In genomic region chr14:45550010-45550647, GRCm38 (mm10) we compare ENCODE assay signal across 11 mouse cellular contexts. TPM values are rescaled to one million over a fixed set of nuclear protein-coding genes. Genes with fewer than 3 reads are reported as not detected.
DNase-seq lines count a peak whose midpoint lies in the region; ATAC-seq and TF ChIP-seq lines count a peak whose summit lies in the region.
"Had no signal": no experiment of that assay in that cellular context is flagged by ENCODE, and none has a peak within 500 bp of the region (broad histone marks: within the 10 kb centered on the region; RNA-seq: fewer than 3 reads in every experiment).

No protein-coding gene starts in this region.

- no peak overlapping the region for H3K9ac ChIP-seq in lung, postnatal 0 days (replicated peaks; ENCODE audit: low read depth)
- H3K9ac ChIP-seq in liver, postnatal 0 days (replicated peaks): no peak overlapping the region
- no peak overlapping the region for H3K9ac ChIP-seq in stomach, postnatal 0 days (ENCODE audit: low read length)
- H3K9ac ChIP-seq: hindbrain, embryonic 14.5 days had no signal

- no peaks in the 10 kb centered on the region for H3K36me3 ChIP-seq in heart, embryonic 10.5 days
- no peaks in the 10 kb centered on the region for H3K36me3 ChIP-seq in lung, postnatal 0 days (ENCODE audit: insufficient read depth, low read length)
- no peaks in the 10 kb centered on the region for H3K36me3 ChIP-seq in liver, postnatal 0 days (replicated peaks; ENCODE audit: insufficient read depth, low read length)
- no peaks in the 10 kb centered on the region for H3K36me3 ChIP-seq in stomach, postnatal 0 days (ENCODE audit: control insufficient read depth, insufficient read depth, low read length)

- TF ChIP-seq EP300 in lung, postnatal 0 days (IDR thresholded peaks at IDR 0.05): no peak
- peak; percentile 41; the same call in 1 of the 2 replicates for TF ChIP-seq EP300 in liver, postnatal 0 days (IDR thresholded peaks at IDR 0.05; ENCODE audit: low read depth)
- TF ChIP-seq EP300 in stomach, postnatal 0 days (optimal IDR thresholded peaks at IDR 0.05): no peak

- H3K27ac ChIP-seq in heart, embryonic 10.5 days: no peak overlapping the region
- no peak overlapping the region for H3K27ac ChIP-seq in lung, postnatal 0 days (ENCODE audit: low read length)
- H3K27ac ChIP-seq in liver, postnatal 0 days (ENCODE audit: low read depth): peak overlapping the region; percentile 79
- H3K27ac ChIP-seq in stomach, postnatal 0 days (replicated peaks): no peak overlapping the region
- H3K27ac ChIP-seq: hindbrain, embryonic 14.5 days had no signal

- TF ChIP-seq CTCF in lung, postnatal 0 days (IDR thresholded peaks at IDR 0.05): no peak
- TF ChIP-seq CTCF in liver, postnatal 0 days (IDR thresholded peaks at IDR 0.05; ENCODE audit: low read depth): no peak
- TF ChIP-seq CTCF in stomach, postnatal 0 days (IDR thresholded peaks at IDR 0.05; ENCODE audit: low read depth): no peak

- no peak for ATAC-seq in lung, postnatal 0 days
- ATAC-seq in liver, postnatal 0 days: peak; percentile 90
- ATAC-seq in stomach, postnatal 0 days (ENCODE audit: low FRiP score, low TSS enrichment): no peak

- H3K9me3 ChIP-seq in heart, embryonic 10.5 days: no peaks in the 10 kb centered on the region
- no peaks in the 10 kb centered on the region for H3K9me3 ChIP-seq in lung, postnatal 0 days (ENCODE audit: low read length)
- H3K9me3 ChIP-seq in liver, postnatal 0 days (ENCODE audit: low read length): no peaks in the 10 kb centered on the region
- no peaks in the 10 kb centered on the region for H3K9me3 ChIP-seq in stomach, postnatal 0 days (ENCODE audit: control insufficient read depth, low read length)

- H3K4me3 ChIP-seq in heart, embryonic 10.5 days: no peak overlapping the region
- no peak overlapping the region for H3K4me3 ChIP-seq in lung, postnatal 0 days (ENCODE audit: low read depth, low read length)
- H3K4me3 ChIP-seq in liver, postnatal 0 days (ENCODE audit: low read depth, low read length): no peak overlapping the region
- no peak overlapping the region for H3K4me3 ChIP-seq in stomach, postnatal 0 days (ENCODE audit: low read depth, low read length)

- no peaks in the 10 kb centered on the region for H3K27me3 ChIP-seq in heart, embryonic 10.5 days (ENCODE audit: insufficient read depth, poor library complexity, severe bottlenecking)
- no peaks in the 10 kb centered on the region for H3K27me3 ChIP-seq in lung, postnatal 0 days (replicated peaks; ENCODE audit: insufficient read depth, low read length)
- H3K27me3 ChIP-seq in liver, postnatal 0 days (ENCODE audit: insufficient read depth, low read length): no peaks in the 10 kb centered on the region
- H3K27me3 ChIP-seq in stomach, postnatal 0 days (ENCODE audit: control insufficient read depth, insufficient read depth, low read length): no peaks in the 10 kb centered on the region

- peak; percentile 52 to 79 for DNase-seq in heart, adult 18-20 months
- DNase-seq in heart, embryonic 10.5 days (ENCODE audit: low spot score): no peak
- peak; percentile 33 for DNase-seq in lung, postnatal 0 days (ENCODE audit: low spot score)
- DNase-seq in lung, postnatal 14 days: no peak
- DNase-seq in heart, adult 8-10 months (ENCODE audit: low spot score): peak; percentile 58
- peak; percentile 38 for DNase-seq in liver, postnatal 0 days
- DNase-seq in stomach, postnatal 0 days (ENCODE audit: low spot score): no peak
- DNase-seq: gastrocnemius, postnatal 14 days; right cerebral cortex, postnatal 25 days had no signal

- H3K4me2 ChIP-seq in lung, postnatal 0 days (replicated peaks; ENCODE audit: low read depth, low read length): no peak overlapping the region
- H3K4me2 ChIP-seq in liver, postnatal 0 days (ENCODE audit: low read depth, low read length): no peak overlapping the region
- H3K4me2 ChIP-seq in stomach, postnatal 0 days (replicated peaks; ENCODE audit: low read depth): no peak overlapping the region
- H3K4me2 ChIP-seq: hindbrain, embryonic 14.5 days had no signal

- H3K4me1 ChIP-seq in heart, embryonic 10.5 days: peaks cover 5% of the 10 kb centered on the region
- H3K4me1 ChIP-seq in lung, postnatal 0 days (ENCODE audit: insufficient read depth, low read depth, low read length): no peaks in the 10 kb centered on the region
- peaks cover 3% of the 10 kb centered on the region for H3K4me1 ChIP-seq in liver, postnatal 0 days (ENCODE audit: insufficient read depth)
- no peaks in the 10 kb centered on the region for H3K4me1 ChIP-seq in stomach, postnatal 0 days (replicated peaks; ENCODE audit: control insufficient read depth, insufficient read depth)

- 67% methylated on average over 13 of the region's 13 CpGs for WGBS in heart, embryonic 10.5 days
- 47% methylated on average over 13 of the region's 13 CpGs for WGBS in lung, postnatal 0 days
- 54% methylated on average over 13 of the region's 13 CpGs for WGBS in liver, postnatal 0 days (ENCODE audit: insufficient replicate concordance)
- 55% methylated on average over 13 of the region's 13 CpGs for WGBS in stomach, postnatal 0 days

RNA-seq across cellular contexts. Expression of gene Fermt2, which starts 20.2 kb away (rescaled TPM):
- 100 to 1,000 TPM; 215 to 269 TPM for total RNA-seq in heart, adult 18-20 months (2021)
- polyA plus RNA-seq in heart, embryonic 10.5 days (2016; fragmentation: Nextera tagmentation; extraction: Ambion mirVana): 175 and 176 TPM in 2 replicates
- polyA plus RNA-seq in lung, postnatal 0 days (2015; fragmentation: Nextera tagmentation; extraction: Ambion mirVana): 362 and 383 TPM in 2 replicates
- 100 to 1,000 TPM; 205 to 238 (median 230) TPM for total RNA-seq in heart, adult 8-10 months (2022)
- 76.8 and 90.8 TPM in 2 replicates for polyA plus RNA-seq in liver, postnatal 0 days (2015; fragmentation: Nextera tagmentation; extraction: Ambion mirVana)
- polyA plus RNA-seq in stomach, postnatal 0 days (2015; fragmentation: Nextera tagmentation; extraction: Ambion mirVana): 176 and 189 TPM in 2 replicates
- total RNA-seq: megakaryocyte, adult 5-6 weeks had no signal

Comparison
In these comparisons a context has a peak if more than half of its experiments do, and no peak if none do; other contexts are left out.
1. DNase-seq: peak in heart, adult 18-20 months (2 of 2), lung, postnatal 0 days (single experiment), heart, adult 8-10 months (single experiment) and liver, postnatal 0 days (single experiment); none in heart, embryonic 10.5 days (single experiment), lung, postnatal 14 days (single experiment) and stomach, postnatal 0 days (single experiment).